Mouse (Mus musculus) liver, embryonic 13.5 days (tissue): ENCODE data around the gene Nr2f2. TPM values are rescaled to one million over a fixed set of nuclear protein-coding genes. Genes with fewer than 3 reads are reported as not detected.

ENCODE experiments used
- ATAC-seq: fragments of 200-750 bp; cut with Nextera tagmentation; 2 replicates; pipeline ENCODE4 v1.8.0; 2017; ENCODE audit warnings: low read depth, mild to moderate bottlenecking, moderate number of reproducible peaks, moderate library complexity
- DNase-seq: peaks from one replicate; pipeline ENCODE4 v3.0.0; 2022
- H3K27ac ChIP-seq: fragments of 300-500 bp; sonication (generic); 2 replicates; pipeline ENCODE4 v1.5.1; 2015; ENCODE audit warnings: moderate library complexity, mild to moderate bottlenecking, inconsistent platforms
- H3K27me3 ChIP-seq: fragments of 300-500 bp; sonication (generic); 2 replicates; pipeline ENCODE4 v1.6.1; 2015; ENCODE audit warnings: mild to moderate bottlenecking, inconsistent platforms
- H3K36me3 ChIP-seq: fragments of 300-500 bp; sonication (generic); 2 replicates; pipeline ENCODE4 v1.6.1; 2015; ENCODE audit warnings: mild to moderate bottlenecking, inconsistent platforms
- H3K4me1 ChIP-seq: fragments of 300-500 bp; sonication (generic); replicated peaks from 2 replicates; pipeline ENCODE4 v1.6.1; 2015; ENCODE audit warnings: inconsistent platforms
- H3K4me2 ChIP-seq: fragments of 300-500 bp; sonication (generic); 2 replicates; pipeline ENCODE4 v1.6.1; 2015; ENCODE audit warnings: inconsistent platforms, mild to moderate bottlenecking, moderate library complexity
- H3K4me3 ChIP-seq: fragments of 300-500 bp; sonication (generic); replicated peaks from 2 replicates; pipeline ENCODE4 v1.5.1; 2015; ENCODE audit warnings: mild to moderate bottlenecking, inconsistent platforms
- H3K9ac ChIP-seq: fragments of 300-500 bp; sonication (generic); 2 replicates; pipeline ENCODE4 v1.6.1; 2015; ENCODE audit warnings: mild to moderate bottlenecking, inconsistent platforms
- H3K9me3 ChIP-seq: fragments of 300-500 bp; sonication (generic); replicated peaks from 2 replicates; pipeline ENCODE4 v1.6.1; 2016; ENCODE audit warnings: inconsistent platforms
- WGBS: fragments of 180-500 bp; shearing (Covaris S2); methylation state at CpG from one replicate; pipeline ENCODE4 v1.1.7; 2015; ENCODE audit not compliant: insufficient replicate concordance; 5-methylcytosine and 5-hydroxymethylcytosine counted together
- polyA plus RNA-seq: library from polyadenylated mRNA; unstranded; fragments of >200 nt; fragmentation: Nextera tagmentation; extraction: Ambion mirVana; gene quantifications from 2 replicates; pipeline ENCODE4 v1.2.1, GENCODE M21; 2015

Nr2f2 gene
- polyA plus RNA-seq, 1 experiment from 2014 or later = 10.2 TPM

DNA sequence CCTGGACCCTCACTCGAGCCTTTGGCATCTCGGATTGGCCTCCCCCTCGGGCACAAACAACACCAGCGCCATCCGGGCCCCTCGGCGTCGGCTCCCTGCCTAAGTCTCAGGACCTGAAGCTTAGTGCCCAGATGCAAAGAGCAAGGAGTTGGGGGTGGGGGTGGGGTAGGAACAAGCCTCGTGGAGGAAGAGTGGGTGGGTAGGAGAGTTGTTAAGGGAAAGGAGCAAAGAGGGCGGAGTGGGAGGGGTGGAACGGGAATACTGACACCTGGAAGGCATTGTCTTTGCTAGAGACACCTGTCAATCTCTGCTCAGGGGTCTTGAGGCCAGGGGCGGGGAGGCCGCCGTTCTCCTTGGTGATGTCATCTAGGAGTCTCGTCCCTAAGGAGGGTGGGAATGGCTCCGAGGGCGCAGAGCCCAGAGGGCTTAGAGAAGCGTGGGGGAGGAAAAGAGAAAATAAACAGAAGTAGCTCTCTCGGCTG is 35.7 kb downstream of the Nr2f2 start:
- no peak for ATAC-seq

GRCm38 (mm10) chr7:70330207-70330562 is 36.4 kb downstream of the Nr2f2 start:
- Histone ChIP-seq H3K9me3 (no peaks in the 10 kb centered on the region), H3K9ac (no peak overlapping the region), H3K27ac (no peak overlapping the region), H3K27me3 (peaks cover 98% of the 10 kb centered on the region), H3K4me3 (no peak overlapping the region), H3K36me3 (no peaks in the 10 kb centered on the region), H3K4me2 (no peak overlapping the region), H3K4me1 (no peaks in the 10 kb centered on the region)
- 4% methylated on average over 12 of the region's 12 CpGs for WGBS
- ATAC-seq = no peak
- DNase-seq = no peak

More for the DNA sequence above, 35.7 kb downstream of the Nr2f2 start:
- H3K9ac ChIP-seq = no peak overlapping the region
- no peaks in the 10 kb centered on the region for H3K36me3 ChIP-seq
- no peak for DNase-seq
- peak overlapping the region; percentile 38; the same call in 1 of the 2 replicates for H3K4me3 ChIP-seq
- H3K4me1 ChIP-seq = no peaks in the 10 kb centered on the region
- H3K27ac ChIP-seq = no peak overlapping the region
- H3K9me3 ChIP-seq = no peaks in the 10 kb centered on the region
- peaks cover 98% of the 10 kb centered on the region for H3K27me3 ChIP-seq
- WGBS = 2% methylated on average over 19 of the region's 19 CpGs
- H3K4me2 ChIP-seq = peak overlapping the region; percentile 55

DNA sequence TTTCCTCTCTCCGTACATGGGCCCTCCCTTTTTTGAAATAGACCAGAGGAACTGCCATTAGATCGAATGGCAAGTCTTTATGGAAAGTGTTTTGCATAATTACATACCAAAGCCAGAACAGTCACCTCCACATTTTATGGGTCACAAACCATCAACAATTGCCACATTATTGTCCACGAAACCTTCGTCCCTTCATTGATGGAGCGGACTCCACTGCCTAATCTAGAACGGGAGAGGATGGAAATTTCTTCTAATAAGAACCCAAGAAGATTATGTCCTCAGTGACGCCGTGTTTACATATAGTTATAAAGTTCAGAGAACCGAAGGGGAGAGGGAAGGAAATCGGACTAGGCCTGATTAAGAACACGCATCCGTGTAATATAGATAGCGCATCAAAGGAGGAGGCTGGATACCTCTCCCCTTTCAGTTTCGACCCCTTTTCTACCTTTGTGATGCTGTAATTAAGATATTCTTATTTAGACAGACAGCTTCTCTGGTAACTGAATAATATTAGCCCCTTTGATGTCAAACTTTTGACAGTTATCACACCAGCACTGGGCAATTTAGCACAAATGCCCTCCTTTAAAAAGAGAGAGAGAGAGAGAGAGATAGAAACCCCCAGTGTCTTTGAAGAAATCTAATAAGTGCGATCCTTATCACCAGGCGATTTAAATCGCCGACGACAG is 36.9 kb downstream of the Nr2f2 start:
- Histone ChIP-seq H3K36me3 (no peaks in the 10 kb centered on the region), H3K9ac (no peak overlapping the region), H3K4me1 (no peaks in the 10 kb centered on the region), H3K9me3 (no peaks in the 10 kb centered on the region), H3K27me3 (peaks cover 98% of the 10 kb centered on the region), H3K27ac (no peak overlapping the region), H3K4me3 (no peak overlapping the region), H3K4me2 (no peak overlapping the region)
- no peak for DNase-seq
- no peak for ATAC-seq
- WGBS = 4% methylated on average over 19 of the region's 19 CpGs

DNA sequence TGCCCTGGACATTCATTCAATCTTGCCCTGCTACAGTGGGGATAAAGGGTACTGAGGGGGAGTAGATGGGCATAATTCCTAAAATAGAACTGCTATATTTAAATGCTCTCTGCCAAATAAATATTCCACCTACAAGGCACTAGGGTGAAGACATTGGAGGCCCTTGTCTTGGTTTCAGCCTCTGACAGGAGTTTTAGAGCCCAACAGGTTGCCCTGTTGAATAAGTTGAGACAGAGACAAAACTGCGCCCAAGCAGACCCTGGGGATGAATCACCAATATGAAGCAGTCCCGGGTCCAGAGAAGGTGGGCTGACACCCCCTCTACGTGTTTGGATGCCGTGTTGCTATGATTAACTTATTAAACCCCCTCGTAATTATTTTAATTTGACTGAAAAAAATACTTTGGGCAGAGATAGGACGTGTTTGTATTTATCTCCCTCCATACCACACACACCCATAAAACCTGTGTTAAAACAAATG is 37.5 kb downstream of the Nr2f2 start:
- Histone ChIP-seq H3K4me1 (no peaks in the 10 kb centered on the region), H3K4me2 (no peak overlapping the region), H3K36me3 (no peaks in the 10 kb centered on the region), H3K9me3 (no peaks in the 10 kb centered on the region), H3K9ac (no peak overlapping the region), H3K27me3 (peaks cover 100% of the 10 kb centered on the region), H3K27ac (no peak overlapping the region), H3K4me3 (no peak overlapping the region)
- WGBS = 5% methylated on average over 6 of the region's 6 CpGs
- no peak for ATAC-seq
- no peak for DNase-seq

DNA sequence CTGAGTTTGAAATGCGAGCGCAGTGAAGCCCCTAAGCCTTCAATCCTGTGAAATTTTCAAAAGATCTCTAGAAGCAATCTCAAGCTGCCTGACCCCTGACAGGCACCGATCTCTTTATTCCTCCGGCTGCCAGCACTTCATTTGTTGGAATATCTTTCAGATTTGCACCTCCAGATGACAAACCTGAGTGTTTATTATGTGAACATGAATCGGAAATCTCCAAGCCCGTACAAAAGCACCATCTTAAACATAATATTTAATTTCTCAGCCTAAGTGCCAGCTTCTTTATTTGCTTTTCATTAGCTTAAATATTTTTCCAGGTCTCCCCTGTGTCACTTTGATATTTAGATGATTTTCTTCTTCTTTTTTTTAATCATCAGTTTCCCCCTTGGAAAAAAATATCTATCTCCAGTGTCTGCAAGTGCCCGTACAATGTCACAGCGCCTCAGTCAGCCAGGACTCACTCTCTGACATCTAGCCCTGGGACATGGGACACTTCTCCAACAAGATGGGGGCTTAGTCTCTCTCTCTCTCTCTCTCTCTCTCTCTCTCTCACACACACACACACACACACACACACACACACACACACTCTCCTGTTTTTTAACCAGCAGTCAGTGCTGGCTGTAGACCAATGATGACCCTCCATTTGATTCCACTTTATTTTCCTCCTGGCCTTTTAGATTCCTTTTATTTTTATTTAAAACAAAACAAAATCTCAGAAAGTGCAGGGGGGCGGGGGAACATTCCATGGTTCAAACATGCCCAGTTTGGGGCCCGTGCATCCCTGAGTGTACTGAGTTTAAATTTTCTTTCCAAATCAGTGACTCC is 38.1 kb downstream of the Nr2f2 start:
- 12% methylated on average over 10 of the region's 10 CpGs for WGBS

GRCm38 (mm10) chr7:70327191-70327590 is 39.3 kb downstream of the Nr2f2 start:
- no peaks in the 10 kb centered on the region for H3K36me3 ChIP-seq
- DNase-seq = no peak
- no peaks in the 10 kb centered on the region for H3K4me1 ChIP-seq
- H3K27ac ChIP-seq = no peak overlapping the region
- no peaks in the 10 kb centered on the region for H3K9me3 ChIP-seq
- H3K4me3 ChIP-seq = no peak overlapping the region
- H3K27me3 ChIP-seq = peaks cover 100% of the 10 kb centered on the region
- ATAC-seq = no peak
- no peak overlapping the region for H3K9ac ChIP-seq
- no peak overlapping the region for H3K4me2 ChIP-seq
- 8% methylated on average over 2 of the region's 2 CpGs for WGBS

More for the DNA sequence above, 38.1 kb downstream of the Nr2f2 start:
- no peak overlapping the region for H3K27ac ChIP-seq
- no peaks in the 10 kb centered on the region for H3K4me1 ChIP-seq
- H3K9me3 ChIP-seq = no peaks in the 10 kb centered on the region
- no peak overlapping the region for H3K4me2 ChIP-seq
- DNase-seq = no peak
- H3K9ac ChIP-seq = no peak overlapping the region
- peaks cover 100% of the 10 kb centered on the region for H3K27me3 ChIP-seq
- H3K4me3 ChIP-seq = no peak overlapping the region
- no peaks in the 10 kb centered on the region for H3K36me3 ChIP-seq
- no peak for ATAC-seq

- no peaks in the 10 kb centered on the region for H3K36me3 ChIP-seq
- ATAC-seq = no peak
- no peaks in the 10 kb centered on the region for H3K9me3 ChIP-seq
- no peak overlapping the region for H3K4me3 ChIP-seq
- H3K27me3 ChIP-seq = peaks cover 96% of the 10 kb centered on the region
- no peak for DNase-seq
- no peaks in the 10 kb centered on the region for H3K4me1 ChIP-seq
- no peak overlapping the region for H3K9ac ChIP-seq
- no peak overlapping the region for H3K4me2 ChIP-seq
- no peak overlapping the region for H3K27ac ChIP-seq
- 4% methylated on average over 21 of the region's 21 CpGs for WGBS
Measured at GRCm38 (mm10) chr7:70326176-70327035, 40.1 kb downstream of the Nr2f2 start.

DNA sequence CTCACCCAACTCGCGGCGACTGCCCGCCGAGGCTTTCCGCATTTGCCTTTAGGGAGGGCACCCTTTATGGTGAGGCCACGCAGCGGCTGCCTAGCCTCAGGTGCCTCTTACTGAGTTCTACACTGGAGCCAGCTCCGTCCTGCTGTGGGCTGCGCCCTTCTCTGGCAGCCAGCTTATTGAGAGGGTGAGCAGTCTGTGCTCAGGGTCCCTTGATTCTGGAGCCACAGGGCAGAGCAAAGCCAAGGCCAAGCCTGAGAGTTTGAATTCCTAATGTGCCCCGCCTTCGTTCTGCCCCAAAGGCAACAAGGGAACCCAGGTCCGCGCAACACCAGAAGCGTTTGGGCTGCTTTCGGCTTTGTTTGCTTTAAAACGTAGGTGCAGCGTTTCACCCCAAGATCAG is 41.2 kb downstream of the Nr2f2 start:
- Histone ChIP-seq H3K27me3 (peaks cover 86% of the 10 kb centered on the region), H3K4me2 (no peak overlapping the region), H3K36me3 (no peaks in the 10 kb centered on the region), H3K4me3 (no peak overlapping the region), H3K9ac (no peak overlapping the region), H3K4me1 (no peaks in the 10 kb centered on the region), H3K27ac (no peak overlapping the region), H3K9me3 (no peaks in the 10 kb centered on the region)
- no peak for DNase-seq
- 2% methylated on average over 18 of the region's 18 CpGs for WGBS
- no peak for ATAC-seq

DNA sequence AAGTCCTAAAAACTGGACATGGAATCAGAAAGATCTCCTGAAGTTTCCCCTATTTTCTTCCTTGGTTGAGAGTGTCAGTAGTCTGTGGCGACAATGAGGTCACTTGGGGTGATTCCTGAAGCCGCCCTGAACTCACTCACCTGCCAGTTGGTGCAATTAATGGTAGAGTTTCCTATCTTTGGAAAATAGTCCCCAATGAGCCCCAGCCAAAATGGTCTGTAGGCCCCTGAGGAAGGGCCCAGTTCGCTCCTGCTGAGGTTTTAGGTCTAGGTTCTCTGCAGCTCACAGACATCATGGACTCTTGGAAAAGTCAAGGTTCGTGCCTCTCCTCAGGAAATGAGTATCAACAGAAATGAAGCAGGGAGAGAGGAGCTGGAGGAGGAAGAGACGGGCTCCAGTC is 42.0 kb downstream of the Nr2f2 start:
- DNase-seq (no peak), ATAC-seq (no peak)
- Histone ChIP-seq H3K36me3 (no peaks in the 10 kb centered on the region), H3K4me1 (no peaks in the 10 kb centered on the region), H3K27ac (no peak overlapping the region), H3K9ac (no peak overlapping the region), H3K4me3 (no peak overlapping the region), H3K4me2 (no peak overlapping the region), H3K9me3 (no peaks in the 10 kb centered on the region), H3K27me3 (peaks cover 78% of the 10 kb centered on the region)
- WGBS = 9% methylated on average over 5 of the region's 5 CpGs

- Histone ChIP-seq H3K27me3 (peaks cover 73% of the 10 kb centered on the region), H3K4me2 (no peak overlapping the region), H3K36me3 (no peaks in the 10 kb centered on the region), H3K27ac (no peak overlapping the region), H3K9me3 (no peaks in the 10 kb centered on the region), H3K4me3 (no peak overlapping the region), H3K4me1 (no peaks in the 10 kb centered on the region), H3K9ac (no peak overlapping the region)
- WGBS = 6% methylated on average over 9 of the region's 9 CpGs
- no peak for ATAC-seq
- DNase-seq = no peak
Measured at GRCm38 (mm10) chr7:70324041-70324440, 42.5 kb downstream of the Nr2f2 start.

- Histone ChIP-seq H3K27me3 (no peaks in the 10 kb centered on the region), H3K4me1 (no peaks in the 10 kb centered on the region), H3K36me3 (no peaks in the 10 kb centered on the region), H3K9ac (no peak overlapping the region), H3K9me3 (no peaks in the 10 kb centered on the region), H3K4me3 (no peak overlapping the region), H3K4me2 (no peak overlapping the region), H3K27ac (no peak overlapping the region)
- no peak for DNase-seq
- no peak for ATAC-seq
- 26% methylated on average over 7 of the region's 7 CpGs for WGBS
Measured at GRCm38 (mm10) chr7:70305716-70306115, 60.8 kb downstream of the Nr2f2 start.
